Mouse (Mus musculus): ENCODE results near the gene Apopt1.

The Apopt1 gene

GRCm38 (mm10) chr12:111713004-111713651, at the start of gene Apopt1, which contains the start of gene Bag5:
Apopt1 (plus strand) TSS chr12:111713261.
Bag5 (minus strand) TSS chr12:111713257.
- peak; percentile 90 for DNase-seq

GRCm38 (mm10) chr12:111664144-111664634, 48.9 kb upstream of the Apopt1 start:
- DNase-seq, result peak; percentile 25

GRCm38 (mm10) chr12:111665041-111665880, 47.8 kb upstream of the Apopt1 start:
- peak; percentile 26 for DNase-seq

- DNase-seq, result no peak
Observed at GRCm38 (mm10) chr12:111666380-111666779, 46.7 kb upstream of the Apopt1 start.

GRCm38 (mm10) chr12:111667421-111667820, 45.6 kb upstream of the Apopt1 start:
- peak; percentile 28 for DNase-seq

GRCm38 (mm10) chr12:111668457-111668912, 44.6 kb upstream of the Apopt1 start:
- DNase-seq, result peak; percentile 93

- peak; percentile 64 for DNase-seq
Observed at GRCm38 (mm10) chr12:111669000-111669788, 43.9 kb upstream of the Apopt1 start.

GRCm38 (mm10) chr12:111669961-111670360, 43.1 kb upstream of the Apopt1 start:
- peak; percentile 65 for DNase-seq

GRCm38 (mm10) chr12:111670371-111670971, 42.6 kb upstream of the Apopt1 start:
- peak; percentile 90 for DNase-seq

- DNase-seq, result no peak
Observed at GRCm38 (mm10) chr12:111670976-111671375, 42.1 kb upstream of the Apopt1 start.

- peak; percentile 89 for DNase-seq
Observed at GRCm38 (mm10) chr12:111671431-111671902, 41.6 kb upstream of the Apopt1 start.

GRCm38 (mm10) chr12:111672176-111672575, 40.9 kb upstream of the Apopt1 start, which contains the start of gene Ckb:
Ckb (minus strand) TSS chr12:111672338.
- peak; percentile 96 for DNase-seq

- no peak for DNase-seq
Observed at GRCm38 (mm10) chr12:111672581-111672980, 40.5 kb upstream of the Apopt1 start.

- DNase-seq, result peak; percentile 18
Observed at GRCm38 (mm10) chr12:111674850-111675486, 38.1 kb upstream of the Apopt1 start.

- DNase-seq, result peak; percentile 21
Observed at GRCm38 (mm10) chr12:111675797-111676580, 37.1 kb upstream of the Apopt1 start.

- DNase-seq, result peak; percentile 68
Observed at GRCm38 (mm10) chr12:111677421-111677820, 35.6 kb upstream of the Apopt1 start.

- DNase-seq, result peak; percentile 90
Observed at GRCm38 (mm10) chr12:111677882-111678669, 35.0 kb upstream of the Apopt1 start, which contains the start of gene Trmt61a. Trmt61a (plus strand) TSS chr12:111678105.

- DNase-seq, result peak; percentile 59
Observed at GRCm38 (mm10) chr12:111678670-111678933, 34.5 kb upstream of the Apopt1 start.

- DNase-seq, result peak; percentile 39
Observed at GRCm38 (mm10) chr12:111678997-111679396, 34.1 kb upstream of the Apopt1 start.

GRCm38 (mm10) chr12:111680661-111681060, 32.4 kb upstream of the Apopt1 start:
- DNase-seq, result peak; percentile 32
